Mouse (Mus musculus) CH12.LX (cell line): ENCODE results near the gene Ankrd35. TPM values are rescaled to one million over a fixed set of nuclear protein-coding genes. Genes with fewer than 3 reads are reported as not detected.
A peak's percentile ranks its signal among the peaks of the same experiment; 100 is the strongest.

ENCODE experiments used
- DNase-seq: peaks from one replicate; pipeline ENCODE4 v3.0.0-alpha.2; 2013; ENCODE audit errors: extremely low read depth
- H3K27ac ChIP-seq: 2 replicates; pipeline ENCODE4 v1.5.1; 2012; ENCODE audit warnings: low read depth, mild to moderate bottlenecking, control low read depth, moderate library complexity; ENCODE audit not compliant: insufficient read depth
- H3K27me3 ChIP-seq: replicated peaks from 2 replicates; pipeline ENCODE3; 2012; ENCODE audit warnings: inconsistent platforms
- H3K36me3 ChIP-seq, 2 experiments: replicated peaks in 1 of 2; 2 replicates each; pipeline versions ENCODE3 to v1.6.1; 2012; ENCODE audit warnings: inconsistent platforms in 1 of 2, low read length in 1 of 2, mild to moderate bottlenecking in 1 of 2, mixed read lengths in 1 of 2, moderate library complexity in 1 of 2; ENCODE audit not compliant: control insufficient read depth in 1 of 2, insufficient read depth in 1 of 2
- H3K4me1 ChIP-seq, 2 experiments: 2 replicates each; pipeline ENCODE4 v1.6.1; 2012; ENCODE audit warnings: inconsistent platforms in 1 of 2, moderate library complexity in 1 of 2; ENCODE audit not compliant: insufficient read depth in 2 of 2, control insufficient read depth in 1 of 2
- H3K4me2 ChIP-seq: 2 replicates; pipeline ENCODE4 v1.6.1; 2012; ENCODE audit warnings: low read depth, mild to moderate bottlenecking, control low read depth; ENCODE audit not compliant: poor library complexity, insufficient read depth, severe bottlenecking
- H3K4me3 ChIP-seq, 3 experiments: fragments of 150-350 bp in 1 of 3; sonication (generic) in 1 of 3; replicated peaks in 1 of 3; 2 replicates each; pipeline versions ENCODE3 to v1.5.1; 2011 to 2012; ENCODE audit warnings: low read depth in 2 of 3, low read length in 2 of 3, mild to moderate bottlenecking in 2 of 3, moderate library complexity in 2 of 3, control low read depth in 1 of 3, improper control_type of control experiment in 1 of 3, inconsistent platforms in 1 of 3, mixed read lengths in 1 of 3; ENCODE audit not compliant: poor library complexity in 1 of 3
- H3K79me2 ChIP-seq: replicated peaks from 2 replicates; pipeline ENCODE4 v1.6.1; 2012; ENCODE audit warnings: mild to moderate bottlenecking, moderate library complexity; ENCODE audit not compliant: control insufficient read depth, poor library complexity, insufficient read depth, severe bottlenecking; ENCODE audit errors: extremely low read depth
- H3K9ac ChIP-seq: 2 replicates; pipeline ENCODE4 v1.6.1; 2012; ENCODE audit warnings: low read depth, mild to moderate bottlenecking, control low read depth, moderate library complexity; ENCODE audit not compliant: insufficient read depth
- H3K9me3 ChIP-seq: replicated peaks from 2 replicates; pipeline ENCODE3; 2012; ENCODE audit warnings: low read length, inconsistent platforms, mixed read lengths
- BHLHE40 ChIP-seq: IDR thresholded peaks from 2 replicates; pipeline ENCODE4 v1.6.1; 2011; ENCODE audit warnings: mild to moderate bottlenecking, low read depth, low read length, improper control_type of control experiment
- CHD1 ChIP-seq: IDR thresholded peaks from 2 replicates; pipeline ENCODE4 v1.6.1; 2012; ENCODE audit warnings: low read depth, low read length, improper control_type of control experiment, inconsistent platforms
- CHD2 ChIP-seq: IDR thresholded peaks from 2 replicates; pipeline ENCODE4 v1.6.1; 2011; ENCODE audit warnings: low read length, improper control_type of control experiment
- CTCF ChIP-seq, 2 experiments: IDR thresholded peaks in 1 of 2; conservative IDR thresholded peaks in 1 of 2; 2 replicates each; pipeline ENCODE4 v1.5.1; 2011 to 2012; ENCODE audit warnings: low read depth in 2 of 2, low read length in 2 of 2, improper control_type of control experiment in 1 of 2, inconsistent platforms in 1 of 2, mild to moderate bottlenecking in 1 of 2, moderate library complexity in 1 of 2
- E2F4 ChIP-seq: IDR thresholded peaks from 2 replicates; pipeline ENCODE4 v1.6.1; 2011; ENCODE audit warnings: low read depth, low read length, improper control_type of control experiment; ENCODE audit not compliant: insufficient replicate concordance
- ELF1 ChIP-seq: IDR thresholded peaks from 2 replicates; pipeline ENCODE4 v1.6.1; 2014; ENCODE audit warnings: low read depth, mild to moderate bottlenecking, inconsistent platforms, low read length, improper control_type of control experiment
- EP300 ChIP-seq: IDR thresholded peaks from 2 replicates; pipeline ENCODE4 v1.6.1; 2011; ENCODE audit warnings: low read length, improper control_type of control experiment
- ETS1 ChIP-seq: conservative IDR thresholded peaks from 2 replicates; pipeline ENCODE4 v1.6.1; 2012; ENCODE audit warnings: low read depth, mild to moderate bottlenecking, inconsistent platforms, low read length, improper control_type of control experiment, moderate library complexity
- GABPA ChIP-seq: IDR thresholded peaks from 2 replicates; pipeline ENCODE4 v1.6.1; 2012; ENCODE audit warnings: low read depth, low read length, improper control_type of control experiment, inconsistent platforms; ENCODE audit not compliant: insufficient replicate concordance
- HCFC1 ChIP-seq: IDR thresholded peaks from 2 replicates; pipeline ENCODE4 v1.6.1; 2012; ENCODE audit warnings: low read depth, mild to moderate bottlenecking, inconsistent platforms, low read length, improper control_type of control experiment
- IRF4 ChIP-seq: IDR thresholded peaks from 2 replicates; pipeline ENCODE4 v1.6.1; 2014; ENCODE audit warnings: low read depth, mild to moderate bottlenecking, inconsistent platforms, low read length, improper control_type of control experiment
- JUN ChIP-seq: IDR thresholded peaks from 2 replicates; pipeline ENCODE4 v1.6.1; 2011; ENCODE audit warnings: low read depth, mild to moderate bottlenecking, low read length, improper control_type of control experiment, moderate library complexity; ENCODE audit not compliant: insufficient read depth
- JUND ChIP-seq: conservative IDR thresholded peaks from 2 replicates; pipeline ENCODE4 v1.6.1; 2011; ENCODE audit warnings: low read depth, low read length, improper control_type of control experiment
- KAT2A ChIP-seq: IDR thresholded peaks from 2 replicates; pipeline ENCODE4 v1.6.1; 2012; ENCODE audit warnings: low read length, improper control_type of control experiment, inconsistent platforms; ENCODE audit not compliant: insufficient replicate concordance
- MAFK ChIP-seq: IDR thresholded peaks from 2 replicates; pipeline ENCODE4 v1.6.1; 2011; ENCODE audit warnings: low read length, improper control_type of control experiment; ENCODE audit not compliant: insufficient replicate concordance
- MAX ChIP-seq: IDR thresholded peaks from 2 replicates; pipeline ENCODE4 v1.6.1; 2011; ENCODE audit warnings: low read length, improper control_type of control experiment
- MAZ ChIP-seq: IDR thresholded peaks from 2 replicates; pipeline ENCODE4 v1.6.1; 2012; ENCODE audit warnings: low read depth, mild to moderate bottlenecking, inconsistent platforms, low read length, improper control_type of control experiment, moderate library complexity
- MEF2A ChIP-seq: IDR thresholded peaks from 2 replicates; pipeline ENCODE4 v1.6.1; 2014; ENCODE audit warnings: low read depth, mild to moderate bottlenecking, inconsistent platforms, low read length, improper control_type of control experiment, borderline replicate concordance
- MXI1 ChIP-seq: IDR thresholded peaks from 2 replicates; pipeline ENCODE4 v1.6.1; 2011; ENCODE audit warnings: mild to moderate bottlenecking, low read depth, low read length, improper control_type of control experiment
- MYC ChIP-seq: IDR thresholded peaks from 2 replicates; pipeline ENCODE4 v1.6.1; 2011; ENCODE audit warnings: low read depth, mild to moderate bottlenecking, improper control_type of control experiment, low read length
- NELFE ChIP-seq: IDR thresholded peaks from 2 replicates; pipeline ENCODE4 v1.6.1; 2011; ENCODE audit warnings: low read depth, low read length, improper control_type of control experiment
- NRF1 ChIP-seq: IDR thresholded peaks from 2 replicates; pipeline ENCODE4 v1.6.1; 2014; ENCODE audit warnings: low read depth, mild to moderate bottlenecking, inconsistent platforms, low read length, improper control_type of control experiment, moderate library complexity
- PAX5 ChIP-seq: IDR thresholded peaks from 2 replicates; pipeline ENCODE4 v1.6.1; 2012; ENCODE audit warnings: low read length, inconsistent platforms, mixed read lengths
- POLR2A ChIP-seq: IDR thresholded peaks from 2 replicates; pipeline ENCODE4 v1.6.1; 2011; ENCODE audit warnings: low read depth, mild to moderate bottlenecking, improper control_type of control experiment, low read length
- POLR2AphosphoS2 ChIP-seq: IDR thresholded peaks from 2 replicates; pipeline ENCODE4 v1.6.1; 2011; ENCODE audit warnings: low read depth, low read length, improper control_type of control experiment
- RAD21 ChIP-seq: IDR thresholded peaks from 2 replicates; pipeline ENCODE4 v1.6.1; 2011; ENCODE audit warnings: low read depth, mild to moderate bottlenecking, low read length, improper control_type of control experiment, moderate library complexity
- RCOR1 ChIP-seq: conservative IDR thresholded peaks from 2 replicates; pipeline ENCODE4 v1.6.1; 2012; ENCODE audit warnings: low read depth, mild to moderate bottlenecking, inconsistent platforms, low read length, improper control_type of control experiment
- SIN3A ChIP-seq: IDR thresholded peaks from 2 replicates; pipeline ENCODE4 v1.6.1; 2012; ENCODE audit warnings: low read length, improper control_type of control experiment, inconsistent platforms
- SMC3 ChIP-seq: IDR thresholded peaks from 2 replicates; pipeline ENCODE4 v1.6.1; 2011; ENCODE audit warnings: low read depth, low read length, improper control_type of control experiment
- TBP ChIP-seq: conservative IDR thresholded peaks from 2 replicates; pipeline ENCODE4 v1.6.1; 2011; ENCODE audit warnings: low read depth, low read length, improper control_type of control experiment
- TCF12 ChIP-seq: IDR thresholded peaks from 2 replicates; pipeline ENCODE4 v1.6.1; 2014; ENCODE audit warnings: low read depth, mild to moderate bottlenecking, inconsistent platforms, low read length, improper control_type of control experiment
- UBTF ChIP-seq: IDR thresholded peaks from 2 replicates; pipeline ENCODE4 v1.6.1; 2012; ENCODE audit warnings: low read depth, mild to moderate bottlenecking, inconsistent platforms, low read length, improper control_type of control experiment, moderate library complexity
- USF1 ChIP-seq: IDR thresholded peaks from 2 replicates; pipeline ENCODE4 v1.6.1; 2014; ENCODE audit warnings: low read depth, mild to moderate bottlenecking, inconsistent platforms, low read length, improper control_type of control experiment
- USF2 ChIP-seq: conservative IDR thresholded peaks from 2 replicates; pipeline ENCODE4 v1.6.1; 2011; ENCODE audit warnings: low read depth, low read length, improper control_type of control experiment
- ZC3H11A ChIP-seq: IDR thresholded peaks from 2 replicates; pipeline ENCODE4 v1.6.1; 2012; ENCODE audit warnings: low read depth, mild to moderate bottlenecking, inconsistent platforms, low read length, improper control_type of control experiment
- ZKSCAN1 ChIP-seq: IDR thresholded peaks from 2 replicates; pipeline ENCODE4 v1.6.1; 2012; ENCODE audit warnings: low read depth, inconsistent platforms, low read length, improper control_type of control experiment, borderline replicate concordance
- ZMIZ1 ChIP-seq: IDR thresholded peaks from 2 replicates; pipeline ENCODE4 v1.6.1; 2012; ENCODE audit warnings: low read depth, mild to moderate bottlenecking, inconsistent platforms, low read length, improper control_type of control experiment
- ZNF384 ChIP-seq: IDR thresholded peaks from 2 replicates; pipeline ENCODE4 v1.6.1; 2012; ENCODE audit warnings: low read depth, low read length, improper control_type of control experiment, inconsistent platforms
- dilution Hi-C: fragments of 300-500 bp; cut with MboI; formaldehyde crosslinking; loops from 2 replicates; pipeline ENCODE4 v1.14.3; 2020; ENCODE audit warnings: low sequenced_read_pairs; ENCODE audit not compliant: extremely low pct_unique_long_range_greater_than_20kb, extremely low pct_ligation_motif_present
- in situ Hi-C: fragments of 300-500 bp; cut with MboI; formaldehyde crosslinking; loops from 3 replicates; pipeline ENCODE4 v1.14.3; 2019; ENCODE audit warnings: low sequenced_read_pairs, low pct_ligation_motif_present, low pct_unique_long_range_greater_than_20kb, mixed read lengths
- polyA plus RNA-seq: library from polyadenylated mRNA; unstranded; fragments of >175 nt; gene quantifications from 2 replicates; pipeline ENCODE4 v1.2.1, GENCODE M21; 2012; ENCODE audit warnings: low read depth; ENCODE audit not compliant: insufficient read length
- total RNA-seq, 2 experiments: library from RNA; depleted of rRNA; stranded (reverse); fragments of 300-350 nt in 1 of 2; fragments of >200 nt in 1 of 2; gene quantifications; 2 replicates each; pipeline ENCODE4 v1.2.3; 2012 to 2014

The Ankrd35 gene
- total and polyA plus RNA-seq, 3 experiments = 0.78 to 11.2 (median 1.9) TPM

DNA sequence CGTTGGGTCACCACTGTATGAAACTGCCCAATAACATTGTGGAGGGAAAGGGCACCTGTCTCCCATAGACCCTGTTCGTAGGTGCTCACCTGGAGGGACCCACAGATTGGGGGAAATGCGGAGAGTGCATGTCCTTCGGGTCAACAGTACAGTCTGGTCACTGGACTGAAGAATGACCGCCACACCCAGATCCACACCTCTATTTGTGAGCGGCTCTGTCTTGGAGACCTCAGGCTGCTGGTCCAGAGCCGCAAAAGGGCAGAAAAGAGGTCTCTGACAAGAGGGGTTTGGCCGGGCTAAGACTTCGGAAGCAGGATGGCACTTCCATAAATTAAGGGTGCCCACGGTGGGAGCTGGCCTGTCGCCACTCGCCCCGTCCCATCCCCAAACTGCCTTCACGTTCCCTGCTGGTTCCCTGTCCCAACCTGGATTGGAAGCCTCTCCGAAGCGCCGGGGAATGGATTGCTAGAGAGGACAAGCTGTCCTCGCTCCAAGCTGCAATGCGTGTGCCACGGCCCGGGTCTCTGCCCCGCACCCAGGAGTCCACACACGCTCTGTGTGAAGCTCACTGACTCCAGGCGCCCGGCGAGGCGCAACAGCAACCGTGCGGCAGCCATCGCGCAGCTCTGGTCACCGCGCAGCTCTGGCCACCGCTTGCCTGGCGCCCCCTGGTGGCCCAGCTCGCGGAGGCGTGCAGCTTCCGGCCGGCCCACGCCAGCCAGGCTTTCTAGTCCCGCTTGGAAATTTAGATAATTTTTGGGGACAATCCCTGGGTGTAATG is 38.2 kb downstream of the Ankrd35 start, which contains the start of gene Nudt17:
Gene Nudt17, minus strand, starts transcription at position 660 of the 781 bp plus-strand sequence.
- no peak within 1 kb of the TSS for H3K4me3 ChIP-seq

DNA sequence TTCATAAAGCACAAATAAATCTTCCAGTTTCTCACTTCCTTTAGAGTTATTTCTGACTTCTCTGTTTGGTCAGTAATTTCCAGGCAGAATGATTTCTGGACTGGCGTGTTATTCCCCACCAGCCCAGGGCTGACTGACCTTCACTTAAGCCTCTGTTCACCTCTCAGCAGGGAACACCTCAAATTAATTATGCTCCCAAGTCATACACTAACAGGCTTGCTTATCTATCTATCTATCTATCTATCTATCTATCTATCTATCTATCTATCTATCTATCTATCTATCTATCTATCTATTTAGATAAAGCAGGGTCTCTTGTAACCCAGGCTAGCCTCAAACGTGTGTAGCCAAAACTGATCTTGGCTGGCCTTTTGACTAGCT is 38.7 kb downstream of the Ankrd35 start:
- Histone ChIP-seq H3K27ac (no peak overlapping the region), H3K27me3 (no peaks in the 10 kb centered on the region), H3K4me1 (peaks cover 3 to 8% of the 10 kb centered on the region in 2 experiments; a peak in 2 of 4 replicates), H3K9ac (no peak overlapping the region), H3K36me3 (peaks cover 55 to 83% of the 10 kb centered on the region in 2 experiments), H3K4me2 (no peak overlapping the region), H3K79me2 (no peaks in the 10 kb centered on the region), H3K4me3 (no peak overlapping the region), H3K9me3 (peaks cover 4% of the 10 kb centered on the region)
- TF ChIP-seq MEF2A (no peak), NELFE (no peak), ZMIZ1 (no peak), TCF12 (no peak), ETS1 (no peak), RCOR1 (no peak), MAX (no peak), E2F4 (no peak), MAZ (no peak), ZKSCAN1 (no peak), MAFK (no peak), TBP (no peak)
- dilution Hi-C loops = no loop called here
- no peak for DNase-seq
- in situ Hi-C loops = loop anchor here (5.0 kb wide), 1 partner anchor 46 kb away; no protein-coding TSS in a partner anchor

More for the DNA sequence above, 38.2 kb downstream of the Ankrd35 start, which contains the start of gene Nudt17:
- dilution Hi-C loops = no loop called here
- Histone ChIP-seq H3K36me3 (peaks cover 55 to 83% of the 10 kb centered on the region in 2 experiments), H3K9ac (peak within 1 kb of the TSS; percentile 15), H3K27me3 (no peaks in the 10 kb centered on the region), H3K4me1 (peaks cover 3 to 8% of the 10 kb centered on the region in 2 experiments; a peak in 2 of 4 replicates), H3K27ac (no peak within 1 kb of the TSS), H3K9me3 (peaks cover 10% of the 10 kb centered on the region), H3K79me2 (no peaks in the 10 kb centered on the region), H3K4me2 (peak within 1 kb of the TSS; percentile 53)
- in situ Hi-C loops = loop anchor here (5.0 kb wide), 1 partner anchor 46 kb away; no protein-coding TSS in a partner anchor
- TF ChIP-seq ELF1 = peak; percentile 67
- TF ChIP-seq PAX5 = no peak
- 0 out of 2 replicates have a peak, but pooled peaks have one; percentile 20 for TF ChIP-seq MYC
- no peak for TF ChIP-seq MAFK
- TF ChIP-seq UBTF = no peak
- TF ChIP-seq ZKSCAN1 = no peak
- no peak for TF ChIP-seq POLR2AphosphoS2
- TF ChIP-seq ZC3H11A = peak; percentile 44
- no peak for TF ChIP-seq USF2
- TF ChIP-seq CHD1 = no peak
- no peak for TF ChIP-seq TCF12
- no peak for TF ChIP-seq JUN
- TF ChIP-seq E2F4 = no peak
- TF ChIP-seq GABPA = no peak
- TF ChIP-seq HCFC1 = peak; percentile 21; the same call in 1 of the 2 replicates
- TF ChIP-seq SMC3 = peak; percentile 92
- TF ChIP-seq NRF1 = peak; percentile 70
- no peak for TF ChIP-seq JUND
- no peak for TF ChIP-seq TBP
- no peak; the same call in 1 of the 2 replicates for TF ChIP-seq MAX
- TF ChIP-seq NELFE = no peak
- no peak for TF ChIP-seq CHD2
- no peak for TF ChIP-seq ETS1
- peak; percentile 52; the same call in 1 of the 2 replicates for TF ChIP-seq IRF4
- TF ChIP-seq MEF2A = peak; percentile 19; the same call in 1 of the 2 replicates
- no peak for TF ChIP-seq RCOR1
- TF ChIP-seq MXI1 = no peak
- no peak for TF ChIP-seq ZNF384
- TF ChIP-seq KAT2A = no peak
- peak; percentile 20 to 91; a peak in 3 of 4 replicates for TF ChIP-seq CTCF (conservative IDR thresholded peaks at IDR 0.05 in 1 of 2, IDR thresholded peaks at IDR 0.05 in 1 of 2; ENCODE audit: low read depth in 2 of 2, low read length in 2 of 2)
- TF ChIP-seq RAD21 = peak; percentile 70
- peak; percentile 35; the same call in 1 of the 2 replicates for TF ChIP-seq BHLHE40
- 0 out of 2 replicates have a peak, but pooled peaks have one; percentile 14 for TF ChIP-seq SIN3A
- TF ChIP-seq MAZ = no peak
- TF ChIP-seq POLR2A = 0 out of 2 replicates have a peak, but pooled peaks have one; percentile 8
- no peak for TF ChIP-seq ZMIZ1
- TF ChIP-seq USF1 = no peak
- no peak for TF ChIP-seq EP300
- peak; percentile 44 for DNase-seq
